Mouse (Mus musculus) liver, adult 2 months (tissue): ENCODE data around the gene Usp47.

Experiments used
- CTCF ChIP-seq: fragments of 200-500 bp; IDR thresholded peaks from 2 replicates; pipeline ENCODE4 v1.5.1; 2011; ENCODE audit warnings: low read depth, low read length, control low read depth
- POLR2A ChIP-seq: fragments of 200-500 bp; IDR thresholded peaks from 2 replicates; pipeline ENCODE4 v1.6.1; 2011; ENCODE audit warnings: low read length, control low read depth; ENCODE audit not compliant: insufficient read depth; ENCODE audit errors: extremely low read depth

DNA sequence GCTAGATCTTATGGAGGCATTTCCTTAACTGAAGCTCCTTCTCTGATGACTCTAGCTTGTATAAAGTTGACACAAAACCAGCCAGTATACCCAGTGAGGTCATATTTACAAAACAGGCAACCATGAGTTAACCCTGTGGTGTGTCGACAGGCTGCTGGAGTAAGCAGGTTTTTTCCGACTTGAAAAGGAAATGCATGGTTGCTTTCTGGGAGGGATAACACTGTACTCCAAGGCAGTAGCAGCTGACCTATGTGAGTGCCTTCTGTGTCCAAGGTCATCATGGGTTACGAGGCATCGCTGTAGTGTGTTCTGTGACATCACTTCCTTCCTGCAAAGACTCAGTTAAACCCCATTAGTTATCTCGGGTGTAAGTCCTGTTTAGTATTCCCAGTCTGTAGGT is 79.6 kb downstream of the Usp47 start:
- TF ChIP-seq POLR2A, result no peak
- no peak for TF ChIP-seq CTCF
